Mouse (Mus musculus): Measurements from ENCODE around the gene Tmem260.

Tmem260 gene

DNA sequence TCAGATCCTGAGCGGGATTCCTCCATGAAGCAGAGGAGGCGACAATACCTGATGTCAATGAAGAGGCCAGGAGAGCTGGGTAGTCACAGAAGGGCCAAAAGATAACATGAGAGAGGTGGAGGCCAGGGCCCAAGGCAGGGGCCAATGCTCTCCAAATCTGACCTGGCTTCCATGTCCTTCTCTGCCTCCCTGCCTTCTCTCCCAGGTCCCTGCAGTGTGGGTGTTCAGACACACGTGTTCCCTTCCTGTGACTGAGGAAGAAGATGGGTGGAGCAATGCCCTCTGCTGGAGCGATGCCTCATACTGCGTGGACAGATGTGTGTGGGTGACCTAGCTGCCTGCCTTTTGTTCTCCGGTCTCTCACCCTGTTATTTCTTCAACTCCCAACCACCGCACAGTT lies 113.8 kb downstream of the Tmem260 start:
- DNase-seq: no peak

DNA sequence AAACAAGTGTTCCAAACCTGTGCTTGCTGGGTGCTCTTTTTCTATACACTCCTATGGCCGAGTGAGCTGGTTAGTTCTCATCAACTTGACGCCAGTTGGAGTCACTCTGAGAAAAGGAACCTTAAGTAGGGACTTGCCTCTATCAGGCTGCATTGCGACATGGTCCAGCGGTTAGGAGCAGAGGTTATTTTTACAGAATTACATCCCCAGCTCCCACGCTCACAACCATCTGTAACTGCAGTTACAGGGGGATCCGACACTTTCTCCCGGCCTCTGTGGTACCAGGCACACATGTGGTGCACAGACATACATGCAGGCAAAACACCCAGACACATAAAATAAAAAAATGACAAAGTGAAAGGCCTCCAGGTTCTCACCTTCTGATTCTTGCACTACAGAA lies 120.7 kb downstream of the Tmem260 start:
- DNase-seq: no peak
